Mouse (Mus musculus) hematopoietic stem cell, adult 5-6 weeks (primary cell): ENCODE results near the gene Gpc4. TPM values are rescaled to one million over a fixed set of nuclear protein-coding genes. Genes with fewer than 3 reads are reported as not detected.

Source experiments
- ATAC-seq, 2 experiments: fragments of 125-278 bp in 1 of 2; replicated peaks in 1 of 2; 2 replicates each; pipeline ENCODE4 v1.8.0; 2016 to 2017; ENCODE audit warnings: inconsistent platforms in 2 of 2, mild to moderate bottlenecking in 2 of 2, moderate number of reproducible peaks in 2 of 2, low read depth in 1 of 2, moderate TSS enrichment in 1 of 2; ENCODE audit not compliant: low FRiP score in 2 of 2, poor library complexity in 2 of 2, severe bottlenecking in 2 of 2, insufficient read depth in 1 of 2, low TSS enrichment in 1 of 2
- total RNA-seq: library from RNA; stranded (forward); fragments of 172-1452, 232-1000 nt; gene quantifications from 2 replicates; pipeline ENCODE4 v1.2.3, GENCODE M21; 2017

Gpc4 gene
- total RNA-seq, 1 experiment from 2014 or later: 0.05 TPM

DNA sequence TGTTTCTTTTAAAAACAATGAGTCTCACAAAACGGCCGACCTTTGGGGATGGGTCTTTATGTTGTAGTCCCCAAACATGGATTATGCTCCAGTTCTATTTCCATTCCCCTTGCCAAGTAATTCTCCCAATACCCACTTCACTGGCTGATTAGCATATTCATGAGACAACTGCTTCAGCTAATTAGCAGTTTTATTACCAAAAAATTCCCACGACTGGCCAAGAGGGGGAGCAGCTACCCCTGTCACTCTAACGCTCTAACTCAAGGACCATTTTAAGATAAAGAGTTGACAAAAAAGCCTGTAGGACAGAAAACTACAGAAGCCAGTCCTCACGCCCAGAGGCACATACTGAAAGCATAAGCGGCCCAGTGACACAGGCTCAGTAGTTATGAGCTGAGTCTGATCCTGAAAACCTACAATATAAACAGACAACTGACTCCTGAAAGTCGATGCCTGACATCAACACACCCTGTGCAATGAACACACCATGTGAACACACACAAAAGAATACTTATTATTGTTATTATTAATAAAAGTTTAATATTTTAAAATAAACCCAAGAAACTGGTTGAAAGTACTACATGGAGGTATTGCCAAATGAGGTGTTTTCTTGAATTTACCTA lies 77.2 kb downstream of the Gpc4 start:
- ATAC-seq: no peak

DNA sequence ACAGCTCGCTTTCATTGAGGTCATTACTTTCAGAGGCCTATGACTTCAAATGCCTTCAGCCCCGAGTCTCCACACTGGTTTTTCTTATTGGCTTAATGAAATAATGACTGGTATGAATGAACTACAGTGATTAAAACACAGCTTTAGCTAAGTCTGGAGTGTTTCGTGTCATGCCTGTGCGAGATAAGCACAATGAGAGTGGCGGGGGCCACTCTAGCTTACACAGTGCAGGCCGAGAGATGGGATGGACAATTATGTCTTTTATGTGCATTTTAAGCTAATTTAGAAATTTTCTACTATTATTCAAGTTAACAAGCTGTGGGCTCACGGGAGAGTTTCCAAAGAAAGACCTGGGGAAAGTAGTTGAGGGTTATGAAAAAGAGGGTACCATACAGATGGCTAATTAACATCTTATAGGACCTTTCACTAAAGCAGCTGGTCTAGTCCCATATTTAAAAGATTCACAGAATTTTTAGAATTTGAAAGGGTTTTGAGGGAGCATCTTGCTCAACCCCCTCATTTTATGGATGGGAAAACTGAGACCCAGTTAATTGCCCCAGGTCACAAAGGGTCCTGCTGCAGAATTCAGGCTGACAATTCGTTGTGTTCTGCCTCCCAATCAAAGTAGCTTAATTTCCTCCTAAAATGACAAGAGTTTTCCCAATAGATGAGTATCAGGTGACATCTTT lies 78.0 kb downstream of the Gpc4 start:
- no peak for ATAC-seq

DNA sequence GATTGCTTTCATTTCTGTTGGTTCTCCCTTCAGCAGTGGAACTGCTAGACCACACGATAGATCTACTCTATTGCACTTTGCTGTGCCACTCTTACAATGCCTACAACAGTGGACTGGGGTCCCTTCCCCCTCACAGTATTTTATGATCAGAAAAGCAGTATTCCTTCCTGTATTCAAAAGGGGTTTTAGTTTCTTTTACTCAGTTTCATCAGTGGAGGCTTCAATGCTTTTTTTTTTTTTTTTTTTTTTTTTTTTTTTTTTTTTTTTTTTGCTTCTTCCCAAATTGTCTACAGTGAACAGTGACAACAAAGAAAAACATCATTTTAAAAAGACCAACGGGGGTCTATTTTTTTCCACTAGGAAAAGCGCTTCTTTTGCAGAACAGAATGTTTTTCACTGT lies 81.5 kb downstream of the Gpc4 start:
- no peak for ATAC-seq

DNA sequence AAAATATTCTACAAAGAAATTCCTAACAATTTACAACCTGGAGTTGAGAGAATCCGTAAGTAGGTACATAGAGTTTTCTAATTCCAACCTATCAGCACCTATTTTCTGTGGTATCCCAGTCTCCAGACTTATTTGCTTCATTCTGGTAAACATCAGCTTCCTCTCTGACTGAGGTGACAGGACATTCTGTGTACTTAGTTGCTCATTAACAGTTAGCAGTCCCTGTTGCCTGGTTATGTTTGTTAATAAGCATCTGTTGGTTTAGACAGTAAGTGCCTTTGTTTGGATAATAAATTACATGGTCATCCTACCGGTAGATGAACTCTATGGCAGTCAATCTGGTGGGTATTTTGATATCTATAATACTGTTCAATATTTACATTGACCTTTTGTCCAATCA lies 92.6 kb downstream of the Gpc4 start:
- no peak for ATAC-seq

DNA sequence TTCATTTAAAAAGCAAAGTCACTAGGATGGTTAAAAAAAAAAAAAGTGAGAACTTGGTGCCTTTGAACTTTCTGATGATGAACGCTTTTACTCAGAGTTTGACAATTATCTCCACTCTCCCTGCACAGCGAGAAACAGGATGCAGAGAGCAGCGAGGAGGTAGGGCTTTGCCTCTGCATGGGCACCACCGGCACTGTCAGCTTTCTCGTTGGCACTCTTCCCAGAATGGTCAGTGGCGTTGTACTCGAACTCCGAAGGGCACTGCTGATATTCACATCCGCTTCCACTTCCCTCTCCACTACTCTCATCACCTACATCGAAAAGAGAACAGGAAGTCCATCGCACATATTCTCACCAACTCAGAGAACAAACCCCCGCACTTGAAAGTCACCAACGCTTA lies 111.6 kb downstream of the Gpc4 start:
- no peak for ATAC-seq

DNA sequence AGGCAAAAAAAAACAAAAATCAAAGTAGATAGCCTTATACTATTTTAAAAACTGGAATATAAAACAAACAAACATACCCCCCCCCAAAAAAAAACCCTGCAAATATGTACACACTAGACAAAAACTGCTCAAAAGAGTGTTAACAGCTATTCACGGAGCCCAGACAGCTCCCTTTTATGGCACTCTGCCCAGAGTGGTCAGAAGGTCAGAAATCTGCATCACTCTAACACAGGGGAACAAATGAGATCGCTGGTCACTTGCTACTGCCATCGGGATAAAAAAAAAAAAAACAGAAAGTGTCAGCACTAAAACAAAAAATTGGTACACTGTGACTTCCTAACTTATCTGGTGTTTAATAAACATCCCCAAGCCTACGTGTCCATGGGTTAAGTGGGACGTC lies 113.0 kb downstream of the Gpc4 start:
- ATAC-seq: no peak

DNA sequence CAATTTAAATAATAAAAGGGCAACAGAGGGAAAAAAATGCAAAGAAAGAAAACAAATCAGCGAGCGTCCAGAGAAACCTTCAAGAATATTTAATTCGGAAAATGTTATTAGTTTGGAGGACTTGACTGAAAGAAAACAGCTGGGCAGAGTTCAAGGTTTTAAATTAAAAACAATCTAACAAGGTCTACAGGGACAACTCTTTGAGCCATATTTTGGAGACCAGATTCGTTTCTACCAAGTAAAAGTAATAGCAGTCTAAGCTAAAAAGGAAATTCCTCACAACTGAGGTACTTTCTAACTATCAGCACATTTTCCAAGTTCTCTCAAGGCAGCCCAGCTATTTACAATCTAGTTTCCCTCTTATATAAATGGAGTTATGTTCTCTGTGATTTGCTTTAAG lies 114.1 kb downstream of the Gpc4 start:
- ATAC-seq: no peak

DNA sequence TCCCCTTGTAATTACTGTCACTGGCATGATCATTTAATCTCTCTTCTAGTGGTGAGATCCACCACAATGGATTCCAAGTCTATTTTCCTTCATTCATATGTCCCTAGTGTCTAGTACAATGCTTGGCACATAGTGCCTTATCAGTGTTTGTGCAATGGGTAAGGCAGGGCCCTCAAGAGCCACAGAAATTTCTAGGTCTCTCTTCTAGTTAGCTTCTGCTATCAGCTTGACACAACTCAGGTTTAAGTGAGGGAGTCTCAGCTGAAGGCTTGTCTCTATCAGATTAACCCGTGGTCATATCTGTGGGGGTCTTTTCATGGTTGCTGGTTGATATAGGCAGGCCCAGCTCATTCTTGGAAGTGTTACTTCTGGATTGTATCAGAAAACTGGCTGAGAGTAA lies 125.2 kb downstream of the Gpc4 start:
- ATAC-seq: no peak

DNA sequence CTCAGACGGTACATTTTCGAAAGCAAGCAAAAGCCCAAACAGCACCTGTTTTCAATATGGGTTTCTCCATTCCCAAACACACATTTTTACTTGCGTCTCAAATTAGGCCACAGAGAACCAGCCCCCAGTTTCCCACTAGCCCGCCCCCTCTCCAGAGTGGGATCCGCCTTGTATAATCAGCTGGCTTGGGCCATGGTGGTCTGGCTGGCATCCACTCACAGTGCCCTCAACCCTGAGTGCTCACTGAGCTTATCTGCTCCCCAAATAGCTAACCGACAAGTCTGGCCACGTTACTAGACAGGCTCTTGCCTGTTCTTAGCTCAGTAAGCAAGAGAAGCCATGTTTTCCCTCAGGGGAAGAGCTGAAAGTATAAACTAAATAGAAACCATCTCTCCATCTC lies 134.9 kb downstream of the Gpc4 start:
- ATAC-seq: no peak

DNA sequence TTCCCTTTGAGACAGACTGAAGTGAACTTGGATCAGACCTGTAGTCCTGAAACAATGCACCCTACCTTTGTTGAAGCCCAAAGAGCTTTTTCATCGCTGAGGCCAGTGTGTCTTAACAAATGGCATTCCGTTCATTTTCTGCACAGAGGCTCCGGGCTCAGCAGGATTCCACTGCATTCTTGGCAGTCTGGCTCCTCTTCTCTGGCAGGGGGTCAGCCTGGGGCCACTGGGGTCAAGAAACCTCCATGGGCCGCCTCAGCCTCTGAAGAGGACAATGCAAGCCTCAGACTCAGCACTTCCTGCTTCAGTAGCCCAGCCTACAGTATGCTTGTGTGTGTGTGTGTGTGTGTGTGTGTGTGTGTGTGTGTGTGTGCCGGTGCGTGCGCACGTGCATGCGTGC lies 147.4 kb downstream of the Gpc4 start:
- ATAC-seq: no peak

Other genes starting within 250 kb of the Gpc4 start
- gene 1700080O16Rik, start 192.5 kb downstream of the Gpc4 start, total RNA-seq: not detected in 2 replicates